Mouse (Mus musculus) retina, postnatal 7 days (tissue): ENCODE results near the gene Strip1.

Experiments
- DNase-seq: peaks from one replicate; pipeline ENCODE4 v3.0.0-alpha.2; 2012; ENCODE audit warnings: low read depth, low spot score

Strip1 gene

DNA sequence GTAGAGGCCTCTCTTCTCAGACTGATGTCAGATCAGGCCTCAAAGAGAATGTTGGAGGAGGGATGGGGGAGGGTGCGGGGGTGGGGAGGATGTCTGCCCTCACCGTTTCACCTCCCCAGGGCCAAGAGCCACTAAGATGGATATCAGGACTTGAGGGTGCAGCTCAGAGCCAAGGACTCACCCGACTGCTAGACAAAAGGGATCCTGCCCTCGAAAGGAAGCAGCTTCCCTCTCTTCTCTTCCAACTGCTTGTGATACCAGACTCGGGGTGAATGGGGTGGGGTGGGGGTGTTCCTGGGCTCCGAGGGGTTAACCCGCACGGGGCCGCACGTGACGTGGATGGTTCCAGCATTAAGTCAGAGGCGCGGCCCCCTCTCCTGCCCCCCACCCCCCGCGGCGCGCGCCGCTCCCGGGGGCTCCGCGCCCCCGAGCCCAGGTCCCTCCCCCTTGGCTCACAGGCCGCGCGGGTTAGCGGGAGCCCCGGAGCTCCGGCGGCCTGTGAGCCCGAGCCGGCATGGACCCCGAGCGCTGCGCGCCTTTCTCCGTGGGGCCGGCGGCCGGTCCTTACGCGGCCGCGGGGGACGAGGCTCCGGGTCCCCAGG, 36.7 kb downstream of the Strip1 start, which contains the start of gene Alx3:
TSS of gene Alx3 (plus strand) at position 370 of the 602 bp plus-strand sequence.
- no peak for DNase-seq

DNA sequence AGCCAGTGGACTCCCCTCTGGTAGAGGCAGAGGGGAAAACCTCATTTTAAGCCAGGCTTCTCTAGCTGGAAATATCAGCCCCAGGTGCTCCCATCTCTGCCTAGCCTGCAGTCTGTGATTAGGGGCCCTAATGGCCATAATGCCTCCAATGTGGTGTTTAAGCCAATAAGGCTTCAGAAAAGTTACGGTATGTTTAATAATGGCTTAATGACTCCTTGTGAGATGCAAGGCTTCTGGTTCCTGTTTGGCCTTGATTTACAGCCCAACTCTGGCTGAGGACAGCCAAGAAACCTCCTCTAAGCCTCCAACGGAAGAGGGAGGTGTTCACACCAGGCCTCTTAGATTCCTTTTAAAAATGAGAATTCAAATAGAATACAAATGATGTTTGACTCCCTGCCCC, 37.9 kb downstream of the Strip1 start:
- DNase-seq: no peak

DNA sequence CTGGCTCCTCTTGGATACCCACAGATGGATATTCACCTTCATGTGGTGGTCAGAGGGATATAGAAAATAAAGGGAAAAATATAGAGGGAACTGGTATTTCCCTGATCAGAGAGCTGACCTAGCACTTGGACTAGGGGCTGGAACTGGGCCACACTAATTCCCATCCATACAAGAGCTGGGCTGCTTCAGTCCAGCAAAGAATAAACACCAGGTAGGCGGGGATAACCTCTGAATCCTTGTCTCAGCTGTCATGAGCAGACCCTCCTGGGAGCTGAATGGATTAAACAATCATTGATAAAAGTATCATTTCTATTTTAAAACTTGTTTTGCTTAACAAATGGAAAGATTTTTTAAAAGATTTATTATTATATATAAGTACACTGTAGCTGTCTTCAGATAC, 39.9 kb downstream of the Strip1 start:
- no peak for DNase-seq

DNA sequence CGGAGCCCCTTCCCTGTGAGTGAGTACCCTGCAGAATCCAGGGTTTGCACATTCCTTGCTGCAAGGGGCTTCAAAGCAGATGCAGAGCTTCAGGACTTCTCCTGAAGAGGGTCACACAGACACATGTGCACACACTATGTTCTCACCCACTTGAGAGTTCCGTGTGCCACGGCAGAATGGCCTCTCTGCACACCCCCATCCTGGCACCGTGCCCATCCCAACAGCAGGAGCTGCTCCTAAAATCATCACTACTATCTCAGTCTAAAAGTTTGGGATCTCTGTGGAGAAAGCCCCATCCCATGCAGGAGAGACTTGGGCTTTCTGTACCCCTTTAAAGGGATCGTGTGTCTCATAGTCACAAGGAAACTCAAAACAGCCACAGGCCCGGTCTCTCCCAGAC, 45.0 kb downstream of the Strip1 start:
- no peak for DNase-seq

DNA sequence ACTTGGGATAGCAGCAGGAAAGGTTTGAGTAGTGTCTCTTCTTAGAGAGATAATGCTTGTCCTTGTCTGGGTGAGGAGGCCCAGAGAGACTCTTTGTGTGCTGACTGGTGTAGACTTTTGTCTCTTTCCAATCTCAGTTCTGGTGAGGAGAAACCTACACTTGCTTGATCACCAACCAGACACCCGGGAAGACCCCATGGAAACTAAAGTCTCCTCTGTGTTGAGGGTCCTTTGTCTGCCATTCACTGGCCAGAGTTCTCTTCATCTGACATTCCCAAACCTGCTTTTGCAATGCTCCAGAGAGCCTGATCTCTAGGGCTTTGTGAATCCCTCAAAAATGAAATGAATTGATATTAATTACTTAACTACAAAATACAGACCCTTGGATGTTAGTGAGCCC, 47.6 kb downstream of the Strip1 start:
- DNase-seq: no peak

DNA sequence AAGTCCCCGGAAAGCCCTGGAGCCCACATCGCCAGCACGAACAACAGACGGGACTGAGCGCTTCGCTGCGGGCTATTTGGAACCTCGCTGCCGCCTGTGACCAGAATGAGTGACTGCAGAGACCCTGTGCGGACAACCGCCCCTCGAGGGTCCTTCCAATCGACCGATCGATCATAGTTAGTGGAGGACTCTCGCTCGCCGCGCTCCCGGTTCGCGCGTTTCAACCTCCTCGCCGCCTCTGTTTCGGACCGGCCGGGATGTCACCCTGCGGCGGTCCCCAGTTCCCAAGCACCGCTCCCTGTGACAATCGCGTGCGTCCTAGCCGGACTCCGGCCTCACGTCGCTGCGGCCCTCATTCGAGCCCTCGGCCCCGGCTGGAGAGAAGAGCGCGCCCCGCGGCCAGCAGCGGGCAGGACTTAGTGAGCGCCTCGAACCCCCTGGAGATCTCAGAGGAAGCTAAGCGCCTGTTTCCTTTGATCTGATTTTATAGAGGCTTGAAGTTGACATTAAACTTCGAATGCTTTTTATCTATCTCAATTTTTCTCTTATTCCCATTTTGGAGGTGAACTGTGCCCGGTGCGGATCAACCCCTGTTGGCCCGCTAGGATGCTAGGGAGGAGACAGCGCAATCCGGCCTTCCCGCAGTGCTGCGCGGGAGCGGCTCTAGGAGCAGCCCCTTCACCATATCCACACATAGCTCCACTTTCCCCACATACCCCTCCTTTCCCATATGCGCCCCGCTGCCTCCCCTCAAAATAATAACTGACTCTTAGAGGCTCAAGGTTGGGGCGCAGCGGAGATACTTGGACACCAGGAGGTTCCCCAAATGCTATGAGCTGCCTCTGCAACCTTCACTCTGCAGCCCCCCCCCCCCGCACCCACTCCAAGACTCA, 48.4 kb downstream of the Strip1 start:
- no peak for DNase-seq

DNA sequence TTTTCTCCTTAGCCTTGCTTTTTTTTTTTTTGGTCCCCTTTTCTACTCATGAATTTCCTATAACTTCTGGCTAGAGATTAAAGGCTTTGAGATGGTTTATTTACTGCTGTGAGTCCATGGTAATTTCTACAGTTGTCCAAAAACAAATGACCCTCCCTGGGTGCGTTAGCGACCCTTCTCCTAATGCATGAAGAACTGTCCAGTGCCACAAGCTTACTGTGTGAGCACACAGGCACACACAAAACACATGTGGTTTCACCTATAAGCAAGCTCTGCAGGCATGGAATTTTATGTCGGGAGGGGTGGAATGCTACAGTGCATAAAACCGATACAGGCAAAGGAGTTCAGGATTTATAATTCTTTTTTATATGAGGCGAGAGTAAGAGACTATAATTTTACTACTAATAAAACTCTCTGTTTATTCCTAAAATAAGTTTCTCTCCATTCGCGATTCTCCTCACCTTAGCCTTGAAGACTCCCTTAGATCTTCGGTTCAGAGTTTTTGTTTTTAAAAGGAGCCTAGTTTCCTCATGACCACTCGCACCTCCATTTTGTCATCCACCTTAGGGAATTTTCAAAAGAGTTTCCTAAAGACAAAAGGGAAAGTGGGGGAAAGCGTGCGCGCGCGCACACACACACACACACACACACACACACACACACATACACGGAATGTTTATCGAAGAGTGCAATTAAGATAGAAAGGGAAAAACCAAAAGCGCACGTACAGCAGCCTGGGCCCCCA, 49.2 kb downstream of the Strip1 start:
- DNase-seq: no peak

DNA sequence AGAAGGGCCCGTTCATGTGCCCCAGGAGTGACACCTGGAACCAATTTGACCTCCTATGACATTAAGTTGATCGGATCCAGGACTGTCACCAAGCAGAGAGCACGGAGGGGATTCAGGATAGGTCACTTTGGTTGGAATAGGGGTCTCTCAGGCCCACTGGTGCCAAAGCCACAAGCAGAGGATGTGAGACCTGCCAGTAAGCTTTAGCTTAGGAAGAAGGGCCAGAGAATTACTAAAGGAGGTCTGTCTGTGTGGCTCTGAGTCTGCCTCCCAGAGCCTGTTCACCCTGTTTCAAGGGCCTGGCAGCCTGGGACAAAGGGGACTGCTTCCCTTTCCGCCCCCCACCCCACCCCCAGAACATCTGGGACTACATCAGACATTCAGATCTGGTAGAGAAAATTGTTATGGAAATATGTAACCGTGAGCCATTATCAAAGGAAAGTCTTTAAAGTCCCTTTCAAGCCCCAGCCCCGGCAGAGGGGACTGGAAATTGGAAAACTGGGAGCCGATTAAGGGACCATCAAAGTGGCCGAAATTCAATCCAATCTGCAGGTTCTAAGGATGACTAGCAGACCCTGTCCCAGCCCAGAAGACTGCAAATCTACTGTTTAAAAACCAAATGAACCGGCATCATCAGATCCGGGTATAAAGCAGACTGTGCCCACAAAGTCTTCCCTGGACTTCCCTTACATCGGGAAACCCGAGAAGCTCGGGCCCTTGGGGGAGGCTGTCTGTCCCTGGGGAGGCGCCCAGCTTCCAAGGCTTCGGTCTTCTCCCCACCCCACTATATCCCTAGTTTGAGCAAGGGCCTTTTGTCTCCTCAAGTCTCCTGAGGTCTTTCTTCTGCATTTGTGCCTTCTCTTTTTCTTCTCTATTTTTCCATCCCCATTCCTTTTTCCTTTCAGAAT, 50.1 kb downstream of the Strip1 start:
- DNase-seq: no peak

DNA sequence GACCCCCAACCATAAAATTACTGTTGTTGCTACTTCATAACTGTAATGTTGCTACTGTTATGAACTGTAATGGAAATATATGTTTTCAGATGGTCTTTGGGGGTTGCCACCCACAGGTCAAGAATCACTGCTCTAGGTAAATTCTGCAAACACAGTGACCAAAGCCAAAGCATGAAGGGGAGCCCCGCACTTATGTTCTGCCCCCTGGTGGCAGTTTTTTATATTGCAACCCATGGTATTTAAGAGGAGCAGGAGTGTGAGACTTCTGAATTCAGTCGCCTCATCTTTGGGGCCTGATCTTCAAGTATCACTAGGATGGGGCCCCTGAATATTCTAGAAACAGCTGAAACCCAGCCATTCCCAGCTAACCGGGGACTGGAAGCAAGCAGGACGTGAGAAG, 52.0 kb downstream of the Strip1 start:
- DNase-seq: peak; percentile 65

DNA sequence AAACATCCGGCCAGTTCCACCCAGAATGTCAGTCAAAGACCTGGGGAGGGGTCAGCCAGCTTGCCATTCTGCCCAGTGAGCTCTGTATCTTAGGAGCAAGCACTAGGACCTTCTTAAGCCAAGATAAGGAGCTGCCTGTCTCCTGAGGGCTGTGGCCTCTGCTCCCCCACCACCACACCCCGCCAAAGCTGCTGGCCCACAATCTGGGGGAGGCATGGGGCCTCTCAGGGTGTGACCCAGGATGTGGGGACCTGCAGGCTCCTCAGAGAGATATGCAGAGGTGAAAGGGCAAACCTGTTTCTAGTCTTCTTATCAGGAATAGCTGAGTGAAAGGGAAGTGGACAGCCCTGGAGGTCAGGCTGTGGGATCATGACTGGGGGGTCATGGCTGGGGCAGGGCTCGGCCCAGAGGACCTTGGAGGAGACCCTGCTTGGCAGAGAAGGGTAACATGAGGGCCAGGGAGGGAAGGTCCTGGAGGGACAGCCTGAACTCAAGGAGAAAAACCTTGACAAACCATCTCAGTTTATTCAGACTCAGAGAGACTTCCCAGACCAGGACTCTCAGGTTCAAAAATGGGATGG, 53.6 kb downstream of the Strip1 start:
- no peak for DNase-seq

DNA sequence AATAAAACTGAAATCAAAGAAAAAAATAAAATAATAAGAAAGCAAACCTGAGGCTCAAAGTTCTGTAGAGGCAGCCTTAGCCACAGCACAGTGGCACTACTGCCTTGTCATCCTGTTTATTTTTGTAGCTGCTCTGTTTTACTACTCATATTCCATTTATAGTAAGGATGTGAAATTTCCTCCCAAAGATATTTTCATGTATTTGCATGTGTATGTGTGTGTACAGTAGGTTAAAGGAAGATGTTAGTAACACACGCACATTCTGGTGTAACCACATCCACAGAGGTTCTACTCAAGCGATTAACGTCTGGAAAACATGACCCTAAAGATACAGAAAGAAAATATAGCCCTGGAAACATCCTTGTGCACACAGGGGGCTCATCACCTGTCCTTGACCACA, 54.7 kb downstream of the Strip1 start:
- no peak for DNase-seq

DNA sequence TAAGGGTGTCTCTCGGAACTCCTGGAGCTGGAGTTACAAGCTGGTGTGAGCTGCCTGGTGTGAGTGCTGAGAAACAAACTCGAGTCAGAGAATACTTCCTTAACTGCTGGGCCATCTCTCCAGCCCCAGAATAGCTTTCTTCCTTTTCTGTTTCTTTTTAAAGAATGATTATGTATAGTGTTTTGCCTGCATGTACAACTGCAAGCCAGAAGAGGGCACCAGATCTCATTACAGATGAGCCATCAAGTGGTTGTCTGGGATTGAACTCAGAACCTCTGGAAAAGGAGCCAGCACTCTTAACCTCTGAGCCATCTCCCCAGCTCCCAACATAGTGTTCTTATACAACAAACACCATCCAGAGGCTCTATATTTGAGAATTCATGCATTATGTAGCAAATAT, 60.3 kb downstream of the Strip1 start:
- DNase-seq: no peak

DNA sequence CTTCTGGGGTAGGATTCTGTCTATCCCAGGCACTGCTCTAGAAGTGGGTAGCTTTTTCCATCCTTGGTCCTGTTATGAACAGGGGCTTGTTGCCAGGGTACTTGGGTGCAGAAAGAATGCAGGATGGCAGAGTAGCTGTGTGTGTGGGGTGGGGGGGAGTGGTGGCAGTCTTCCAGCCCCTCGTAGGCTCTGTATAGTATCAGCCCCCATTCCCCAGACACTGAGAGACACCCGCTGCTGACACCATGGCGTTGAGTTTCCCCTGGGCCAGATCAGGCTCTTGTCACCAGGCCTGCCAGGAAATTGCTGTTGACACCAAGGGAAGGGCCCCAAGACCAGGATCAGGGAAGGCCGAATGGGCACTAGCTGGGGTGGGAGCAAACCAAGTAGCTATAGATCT, 62.8 kb downstream of the Strip1 start:
- DNase-seq: no peak

DNA sequence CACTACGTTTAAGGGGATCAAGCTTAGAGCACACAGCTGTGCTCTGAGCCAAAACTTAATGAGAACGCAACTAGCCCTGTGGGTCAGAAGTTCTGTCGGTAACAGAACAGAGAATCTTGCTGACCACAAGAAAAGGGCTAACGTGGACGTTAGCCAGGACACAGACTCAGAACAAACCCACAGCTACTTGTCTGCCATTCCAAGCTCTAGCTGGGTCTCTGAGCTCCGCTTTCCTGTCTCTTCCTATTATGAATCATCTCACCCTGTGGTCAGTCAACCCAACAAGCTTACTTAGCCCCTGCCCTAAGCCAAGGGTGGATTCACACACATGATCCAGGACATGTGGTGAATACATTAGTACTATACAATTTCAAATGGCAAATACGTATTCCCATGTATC, 63.7 kb downstream of the Strip1 start:
- DNase-seq: no peak

DNA sequence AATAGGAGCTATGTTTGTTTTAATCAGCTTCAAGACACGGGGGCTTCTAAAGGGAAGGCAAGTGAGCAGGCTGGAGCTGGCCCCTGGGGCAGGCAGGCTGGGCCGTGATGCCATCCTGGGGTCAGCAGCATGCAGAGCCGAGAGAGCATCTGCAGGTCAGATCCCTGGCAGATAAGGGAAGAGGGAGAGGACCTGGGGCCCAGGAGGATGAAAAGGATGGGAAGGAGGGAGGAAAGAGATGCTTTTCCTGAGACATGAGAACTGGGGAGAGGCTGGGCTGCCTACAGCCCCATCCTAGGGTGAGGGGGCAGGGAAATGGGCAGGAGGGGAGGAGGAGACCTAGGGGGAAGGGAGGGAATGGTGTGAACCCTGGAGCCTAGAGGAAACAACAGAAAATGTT, 66.2 kb downstream of the Strip1 start:
- DNase-seq: no peak

DNA sequence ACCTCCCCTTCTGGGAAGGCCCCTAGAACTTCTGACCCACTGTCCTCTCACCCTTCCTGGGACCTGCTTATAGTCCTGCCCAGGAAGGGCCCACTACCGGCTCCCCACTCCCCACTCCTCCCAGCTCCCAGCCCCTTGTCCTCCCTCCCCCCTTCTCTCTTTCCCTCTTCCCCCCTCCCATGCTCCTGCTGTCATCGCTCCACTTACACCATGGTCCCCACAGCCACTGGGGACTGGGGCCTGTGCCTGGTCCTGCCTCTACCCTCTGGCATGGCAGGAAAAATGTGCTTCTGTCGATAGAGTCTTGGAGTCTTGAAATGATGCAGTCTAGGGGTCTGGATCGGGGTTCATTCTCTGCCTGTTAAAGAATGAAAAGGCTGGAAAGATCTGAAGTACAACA, 67.6 kb downstream of the Strip1 start:
- DNase-seq: no peak

DNA sequence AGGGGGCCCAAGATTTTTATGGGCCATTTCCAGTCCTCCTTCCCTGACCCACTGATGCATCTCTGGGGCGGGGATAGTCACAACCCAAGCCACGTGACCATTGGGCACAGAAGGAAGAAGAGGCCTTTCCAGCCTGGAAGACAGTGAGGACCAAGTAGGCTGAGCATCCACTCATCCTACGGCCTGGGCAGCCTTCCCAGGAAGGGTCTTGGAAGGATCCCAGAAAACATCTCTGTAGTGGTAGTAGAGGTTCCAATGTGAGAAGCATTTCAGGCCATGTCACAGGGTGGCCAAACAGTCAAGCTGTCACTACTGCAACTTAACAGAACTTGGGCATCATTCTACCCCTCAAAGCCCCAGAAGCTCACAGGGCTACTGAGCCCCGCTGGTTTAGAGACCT, 68.9 kb downstream of the Strip1 start:
- no peak for DNase-seq
